Mouse (Mus musculus) hindbrain, embryonic 13.5 days (tissue): Measurements from ENCODE around the gene Pycr1. TPM values are rescaled to one million over a fixed set of nuclear protein-coding genes. Genes with fewer than 3 reads are reported as not detected.
"Not testable (repeated sequence)": the region's sequence is repeated elsewhere in the genome, so short reads cannot be mapped to it uniquely, and the experiment has no call there.

Experiments
- ATAC-seq: fragments of 200-750 bp; cut with Nextera tagmentation; 2 replicates; pipeline ENCODE4 v1.8.0; 2017; ENCODE audit warnings: moderate TSS enrichment; ENCODE audit not compliant: low FRiP score
- H3K27ac ChIP-seq: fragments of 300-500 bp; sonication (generic); 2 replicates; pipeline ENCODE4 v1.5.1; 2015; ENCODE audit warnings: inconsistent platforms, mild to moderate bottlenecking, moderate library complexity
- H3K27me3 ChIP-seq: fragments of 300-500 bp; sonication (generic); 2 replicates; pipeline ENCODE4 v1.6.1; 2015; ENCODE audit warnings: mild to moderate bottlenecking, inconsistent platforms
- H3K36me3 ChIP-seq: fragments of 300-500 bp; sonication (generic); 2 replicates; pipeline ENCODE4 v1.6.1; 2015; ENCODE audit warnings: mild to moderate bottlenecking, inconsistent platforms
- H3K4me1 ChIP-seq: fragments of 300-500 bp; sonication (generic); replicated peaks from 2 replicates; pipeline ENCODE4 v1.6.1; 2015; ENCODE audit warnings: inconsistent platforms
- H3K4me2 ChIP-seq: fragments of 300-500 bp; sonication (generic); 2 replicates; pipeline ENCODE4 v1.6.1; 2015; ENCODE audit warnings: inconsistent platforms, mild to moderate bottlenecking, moderate library complexity
- H3K4me3 ChIP-seq: fragments of 300-500 bp; sonication (generic); 2 replicates; pipeline ENCODE4 v1.5.1; 2015; ENCODE audit warnings: mild to moderate bottlenecking, inconsistent platforms
- H3K9ac ChIP-seq: fragments of 300-500 bp; sonication (generic); 2 replicates; pipeline ENCODE4 v1.6.1; 2015; ENCODE audit warnings: mild to moderate bottlenecking, inconsistent platforms
- H3K9me3 ChIP-seq: fragments of 300-500 bp; sonication (generic); 2 replicates; pipeline ENCODE4 v1.6.1; 2016; ENCODE audit warnings: inconsistent platforms
- WGBS: fragments of 180-500 bp; shearing (Covaris S2); methylation state at CpG from one replicate; pipeline ENCODE4 v1.1.7; 2015; 5-methylcytosine and 5-hydroxymethylcytosine counted together
- polyA plus RNA-seq: library from polyadenylated mRNA; unstranded; fragments of >200 nt; fragmentation: Nextera tagmentation; extraction: Ambion mirVana; gene quantifications from 2 replicates; pipeline ENCODE4 v1.2.1, GENCODE M21; 2015

Pycr1 gene
- 22.9 and 23.3 TPM in 2 replicates for polyA plus RNA-seq

DNA sequence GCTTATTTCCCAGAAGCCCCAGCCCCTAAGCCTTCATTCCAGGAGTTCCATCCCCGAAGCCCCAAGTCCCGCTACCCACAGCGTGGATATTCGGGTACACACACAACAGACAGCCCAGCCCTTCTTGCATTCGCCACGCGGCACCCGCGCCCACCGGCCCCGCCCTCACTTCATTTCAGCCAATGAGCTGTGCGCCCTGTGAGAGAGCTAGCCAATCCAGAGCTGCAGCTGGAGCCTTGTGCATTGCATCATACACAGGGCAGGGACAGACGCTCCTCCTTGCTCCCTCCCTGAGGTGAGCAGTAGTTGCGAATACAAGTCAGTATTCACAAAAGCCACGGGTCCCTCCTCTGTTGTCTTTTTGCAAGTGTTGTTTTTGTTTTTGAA is at the start of gene Pycr1:
TSS of gene Pycr1 (minus strand) at position 169 of the 387 bp plus-strand sequence.
- Histone ChIP-seq H3K27me3 (peaks cover 21% of the 10 kb centered on the region; the same call in 1 of the 2 replicates), H3K9me3 (no peaks in the 10 kb centered on the region), H3K36me3 (no peaks in the 10 kb centered on the region), H3K4me2 (peak within 1 kb of the TSS; percentile 71), H3K4me1 (peaks cover 26% of the 10 kb centered on the region), H3K27ac (peak within 1 kb of the TSS; percentile 49; the same call in 1 of the 2 replicates), H3K4me3 (peak within 1 kb of the TSS; percentile 47), H3K9ac (peak within 1 kb of the TSS; percentile 74)
- WGBS: under 1% methylated on average over 15 of the region's 15 CpGs
- ATAC-seq: peak; percentile 99

- 94% methylated on average over 4 of the region's 4 CpGs for WGBS
- no peak for ATAC-seq
- peaks cover 20% of the 10 kb centered on the region for H3K4me1 ChIP-seq
- no peak overlapping the region for H3K4me2 ChIP-seq
- no peaks in the 10 kb centered on the region for H3K9me3 ChIP-seq
- H3K36me3 ChIP-seq: peaks cover 72% of the 10 kb centered on the region
- H3K9ac ChIP-seq: no peak overlapping the region
- no peak overlapping the region for H3K27ac ChIP-seq
- no peak overlapping the region for H3K4me3 ChIP-seq
- H3K27me3 ChIP-seq: no peaks in the 10 kb centered on the region
These were observed 49.0 kb upstream of the Pycr1 start for GRCm38 (mm10) chr11:120692471-120693011.

GRCm38 (mm10) chr11:120689365-120689764 is 45.8 kb upstream of the Pycr1 start:
- H3K27me3 ChIP-seq: no peaks in the 10 kb centered on the region
- H3K9ac ChIP-seq: no peak overlapping the region
- no peak overlapping the region for H3K27ac ChIP-seq
- no peak overlapping the region for H3K4me2 ChIP-seq
- peaks cover 81% of the 10 kb centered on the region for H3K36me3 ChIP-seq
- no peaks in the 10 kb centered on the region for H3K9me3 ChIP-seq
- no peak for ATAC-seq
- peaks cover 3% of the 10 kb centered on the region for H3K4me1 ChIP-seq
- 84% methylated on average over 3 of the region's 3 CpGs for WGBS
- no peak overlapping the region for H3K4me3 ChIP-seq

DNA sequence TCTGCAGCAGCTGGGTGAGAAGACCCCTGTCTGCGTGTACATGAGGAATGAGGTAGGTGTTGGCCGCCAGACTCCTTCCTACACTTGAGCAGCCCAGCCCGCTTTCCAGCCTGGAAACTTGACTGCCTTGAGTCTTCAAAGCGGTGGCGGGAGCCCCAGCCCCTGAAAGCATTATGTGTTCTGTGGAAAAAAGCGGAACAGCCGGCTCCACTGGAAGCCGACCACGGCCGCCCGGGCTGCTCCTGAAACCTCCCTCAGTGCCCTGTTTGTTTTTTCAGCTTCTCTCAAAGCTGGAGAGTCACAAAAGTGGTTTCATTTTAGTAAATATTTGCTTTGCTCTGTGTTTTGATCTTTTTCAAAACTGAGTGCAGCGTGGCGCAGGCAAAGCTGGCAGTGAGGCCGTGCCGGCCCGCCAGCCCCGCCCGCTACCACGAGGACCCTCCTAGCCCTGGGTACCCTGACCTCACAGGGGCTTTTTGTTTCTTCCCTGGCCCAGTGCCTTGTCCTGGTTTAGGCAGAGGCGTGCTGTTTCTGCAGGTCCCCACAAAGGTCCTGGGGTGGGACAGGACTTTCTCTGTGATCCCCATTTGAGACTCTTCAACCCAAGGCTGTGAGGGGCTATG is 43.2 kb upstream of the Pycr1 start:
- H3K27ac ChIP-seq: no peak overlapping the region
- no peak overlapping the region for H3K9ac ChIP-seq
- no peaks in the 10 kb centered on the region for H3K9me3 ChIP-seq
- no peaks in the 10 kb centered on the region for H3K27me3 ChIP-seq
- no peak overlapping the region for H3K4me2 ChIP-seq
- no peak for ATAC-seq
- peaks cover 84% of the 10 kb centered on the region for H3K36me3 ChIP-seq
- H3K4me1 ChIP-seq: no peaks in the 10 kb centered on the region
- no peak overlapping the region for H3K4me3 ChIP-seq
- WGBS: 76% methylated on average over 20 of the region's 20 CpGs

DNA sequence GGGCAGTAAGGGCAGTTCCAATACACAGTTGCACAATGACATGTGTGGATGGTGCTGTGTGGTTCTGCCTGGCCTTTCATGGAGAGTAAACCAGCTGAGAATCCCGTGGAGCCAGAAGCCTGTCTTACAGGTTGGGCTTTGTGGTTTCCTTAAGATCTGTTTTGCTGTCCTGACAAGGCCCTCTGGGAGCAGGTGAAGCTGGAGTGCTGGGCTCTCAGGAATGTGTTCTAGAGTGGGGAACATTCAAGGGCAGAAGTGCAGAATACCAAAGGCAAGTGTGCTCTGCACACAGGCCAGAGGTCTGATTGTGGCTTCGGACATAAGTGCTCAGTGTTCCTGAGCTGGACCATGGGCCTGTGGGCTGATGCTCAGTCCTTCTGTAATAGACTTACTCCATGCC is 41.1 kb upstream of the Pycr1 start:
- 91% methylated on average over 2 of the region's 2 CpGs for WGBS
- Histone ChIP-seq H3K9ac (no peak overlapping the region), H3K9me3 (no peaks in the 10 kb centered on the region), H3K27ac (no peak overlapping the region), H3K4me3 (no peak overlapping the region), H3K36me3 (peaks cover 87% of the 10 kb centered on the region), H3K4me1 (no peaks in the 10 kb centered on the region), H3K4me2 (no peak overlapping the region), H3K27me3 (no peaks in the 10 kb centered on the region)
- ATAC-seq: no peak

GRCm38 (mm10) chr11:120684086-120684485 is 40.5 kb upstream of the Pycr1 start:
- H3K27me3 ChIP-seq: no peaks in the 10 kb centered on the region
- H3K9ac ChIP-seq: no peak overlapping the region
- H3K4me2 ChIP-seq: no peak overlapping the region
- WGBS: 95% methylated on average over 2 of the region's 2 CpGs
- H3K4me3 ChIP-seq: no peak overlapping the region
- no peak for ATAC-seq
- H3K36me3 ChIP-seq: peaks cover 87% of the 10 kb centered on the region
- H3K9me3 ChIP-seq: no peaks in the 10 kb centered on the region
- no peaks in the 10 kb centered on the region for H3K4me1 ChIP-seq
- no peak overlapping the region for H3K27ac ChIP-seq

GRCm38 (mm10) chr11:120683536-120683935 is 40.0 kb upstream of the Pycr1 start:
- no peak for ATAC-seq
- H3K9ac ChIP-seq: no peak overlapping the region
- 89% methylated on average over 3 of the region's 3 CpGs for WGBS
- no peak overlapping the region for H3K4me2 ChIP-seq
- H3K27ac ChIP-seq: no peak overlapping the region
- H3K27me3 ChIP-seq: no peaks in the 10 kb centered on the region
- peaks cover 87% of the 10 kb centered on the region for H3K36me3 ChIP-seq
- H3K9me3 ChIP-seq: no peaks in the 10 kb centered on the region
- H3K4me1 ChIP-seq: no peaks in the 10 kb centered on the region
- H3K4me3 ChIP-seq: no peak overlapping the region

DNA sequence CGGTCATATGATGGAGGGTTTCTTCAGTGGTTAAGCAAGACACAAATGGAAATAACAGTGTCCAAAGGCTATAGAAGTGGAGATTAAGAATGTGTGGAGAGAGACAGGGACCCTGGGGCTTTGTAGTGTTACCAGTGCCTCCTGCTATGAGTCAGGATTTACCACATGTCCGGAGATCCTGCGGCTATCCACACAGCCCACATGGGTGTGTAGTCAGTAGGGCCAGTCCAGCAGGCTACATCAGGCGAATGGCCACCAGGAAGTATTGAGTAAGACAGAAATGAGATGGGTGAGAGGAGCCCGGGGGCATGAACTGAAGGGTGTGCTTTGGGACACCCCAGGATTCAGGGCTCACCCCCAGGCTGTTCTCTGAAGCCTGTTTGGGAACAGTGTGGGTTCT is 39.1 kb upstream of the Pycr1 start:
- Histone ChIP-seq H3K4me1 (no peaks in the 10 kb centered on the region), H3K9me3 (no peaks in the 10 kb centered on the region), H3K9ac (no peak overlapping the region), H3K27ac (no peak overlapping the region), H3K4me3 (no peak overlapping the region), H3K27me3 (no peaks in the 10 kb centered on the region), H3K36me3 (peaks cover 87% of the 10 kb centered on the region), H3K4me2 (no peak overlapping the region)
- no peak for ATAC-seq
- WGBS: 94% methylated on average over 5 of the region's 5 CpGs

DNA sequence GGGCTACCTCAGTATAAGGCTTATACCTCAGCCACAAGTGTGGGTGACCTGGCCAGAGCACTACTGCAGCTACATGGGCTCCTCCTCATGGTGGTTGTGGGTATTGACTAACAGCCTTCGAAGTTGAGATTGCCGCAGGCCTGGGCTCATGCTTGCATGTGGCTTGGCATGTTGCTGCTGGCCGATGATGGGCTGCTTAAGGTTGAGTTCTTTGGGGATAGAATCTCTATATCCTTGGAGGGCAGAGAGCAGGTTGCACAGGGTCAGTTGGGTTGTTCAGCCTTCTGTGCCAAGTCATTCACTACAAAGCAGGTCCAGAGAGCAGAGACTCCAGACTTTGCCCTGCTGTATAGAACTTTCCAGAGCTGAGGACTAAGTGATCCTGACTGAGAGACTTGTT is 36.3 kb upstream of the Pycr1 start:
- H3K9ac ChIP-seq: no peak overlapping the region
- no peaks in the 10 kb centered on the region for H3K9me3 ChIP-seq
- 77% methylated on average over 3 of the region's 3 CpGs for WGBS
- H3K36me3 ChIP-seq: peaks cover 85% of the 10 kb centered on the region
- H3K4me1 ChIP-seq: peaks cover 12% of the 10 kb centered on the region
- H3K4me3 ChIP-seq: no peak overlapping the region
- no peaks in the 10 kb centered on the region for H3K27me3 ChIP-seq
- no peak for ATAC-seq
- no peak overlapping the region for H3K27ac ChIP-seq
- no peak overlapping the region for H3K4me2 ChIP-seq

GRCm38 (mm10) chr11:120676951-120677350 is 33.4 kb upstream of the Pycr1 start:
- Histone ChIP-seq H3K9ac (peak overlapping the region; percentile 6; the same call in 1 of the 2 replicates), H3K4me3 (no peak overlapping the region), H3K36me3 (peaks cover 56% of the 10 kb centered on the region), H3K4me1 (peaks cover 26% of the 10 kb centered on the region), H3K27ac (no peak overlapping the region), H3K27me3 (no peaks in the 10 kb centered on the region), H3K9me3 (no peaks in the 10 kb centered on the region), H3K4me2 (no peak overlapping the region)
- no peak for ATAC-seq
- 100% methylated on average over 4 of the region's 4 CpGs for WGBS

DNA sequence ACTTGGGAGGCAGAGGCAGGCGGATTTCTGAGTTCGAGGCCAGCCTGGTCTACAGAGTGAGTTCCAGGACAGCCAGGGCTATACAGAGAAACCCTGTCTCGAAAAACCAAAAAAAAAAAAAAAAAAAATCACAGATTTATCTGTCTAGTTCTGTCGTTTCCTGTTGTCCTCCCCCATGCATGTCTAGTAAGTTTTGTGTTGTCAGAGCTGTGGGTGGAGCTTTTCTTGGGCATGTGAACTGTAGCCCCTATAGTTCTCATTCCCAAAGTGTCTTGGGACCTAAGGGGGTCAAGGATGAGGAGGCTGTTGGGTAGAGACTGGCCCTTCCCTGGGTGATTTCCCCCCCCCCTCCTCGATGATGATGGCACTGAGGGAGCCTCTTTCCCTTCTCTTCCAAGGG is 32.3 kb upstream of the Pycr1 start:
- H3K9me3 ChIP-seq, ATAC-seq, H3K4me2 ChIP-seq, H3K27ac ChIP-seq, H3K27me3 ChIP-seq, H3K4me3 ChIP-seq: not testable (repeated sequence)
- 92% methylated on average over 5 of the region's 5 CpGs for WGBS
- H3K36me3 ChIP-seq: peaks cover 49% of the 10 kb centered on the region
- peak overlapping the region; percentile 24; the same call in 1 of the 2 replicates for H3K9ac ChIP-seq
- peaks cover 26% of the 10 kb centered on the region for H3K4me1 ChIP-seq

- Histone ChIP-seq H3K27me3 (no peaks in the 10 kb centered on the region), H3K27ac (peak overlapping the region; percentile 90), H3K4me2 (peak overlapping the region; percentile 87), H3K4me3 (peak overlapping the region; percentile 63), H3K36me3 (peaks cover 27% of the 10 kb centered on the region), H3K9ac (peak overlapping the region; percentile 80), H3K4me1 (peaks cover 26% of the 10 kb centered on the region), H3K9me3 (no peaks in the 10 kb centered on the region)
- WGBS: 39% methylated on average over 12 of the region's 12 CpGs
- 0 out of 2 replicates have a peak, but pooled peaks have one; percentile 4 for ATAC-seq
These were observed 30.1 kb upstream of the Pycr1 start for GRCm38 (mm10) chr11:120673594-120674122.
